Mouse (Mus musculus): ENCODE measurements around the gene Elmo1. TPM values are rescaled to one million over a fixed set of nuclear protein-coding genes. Genes with fewer than 3 reads are reported as not detected.

The Elmo1 gene
- total RNA-seq, 2 experiments from 2014 or later: 28.1 to 30.9 TPM

DNA sequence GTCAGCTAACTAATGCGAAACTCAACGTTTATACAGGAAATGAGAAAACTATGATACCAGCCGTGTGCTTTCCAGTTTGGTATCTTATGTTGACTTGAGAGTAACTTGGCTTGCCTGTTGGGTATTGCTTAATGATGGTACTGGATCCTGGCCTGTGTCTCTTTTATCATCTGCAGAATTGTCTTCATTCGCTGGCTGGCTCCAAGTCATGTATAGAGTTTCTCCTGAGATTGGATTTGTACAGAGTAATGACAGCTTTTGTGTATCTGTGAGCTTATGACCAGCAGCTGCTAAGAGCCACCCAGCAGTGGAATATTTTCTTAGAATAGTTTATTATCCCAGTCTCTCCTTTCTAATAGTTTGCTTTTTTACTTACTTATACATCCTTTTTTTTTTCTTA, 112.2 kb downstream of the Elmo1 start:
- no peak for DNase-seq (ENCODE audit: extremely low spot score in 1 of 2, low spot score in 1 of 2)

DNA sequence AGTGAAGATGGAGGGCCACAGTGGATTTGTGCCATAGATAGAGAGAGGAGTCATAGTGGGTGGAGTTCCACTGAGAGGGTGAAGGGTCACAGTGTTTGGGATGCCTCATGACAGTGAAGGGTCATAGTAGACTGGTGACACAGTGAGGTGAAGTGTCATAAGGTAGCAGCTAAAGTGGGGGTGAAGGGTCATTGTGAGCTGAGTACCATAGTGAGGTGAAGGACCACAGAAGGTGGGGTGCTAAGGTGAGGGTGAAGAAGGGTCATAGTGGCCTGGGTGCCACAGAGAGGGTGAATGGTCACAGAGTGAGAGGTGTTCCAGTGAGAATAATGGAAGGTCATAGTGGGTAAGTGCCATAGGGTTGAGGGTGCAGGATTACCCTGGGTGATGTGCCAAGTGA, 113.8 kb downstream of the Elmo1 start:
- no peak for DNase-seq (ENCODE audit: extremely low spot score in 1 of 2, low spot score in 1 of 2)

GRCm38 (mm10) chr13:20205007-20205745, 114.8 kb downstream of the Elmo1 start:
- DNase-seq (ENCODE audit: extremely low spot score in 1 of 2, low spot score in 1 of 2): no peak

DNA sequence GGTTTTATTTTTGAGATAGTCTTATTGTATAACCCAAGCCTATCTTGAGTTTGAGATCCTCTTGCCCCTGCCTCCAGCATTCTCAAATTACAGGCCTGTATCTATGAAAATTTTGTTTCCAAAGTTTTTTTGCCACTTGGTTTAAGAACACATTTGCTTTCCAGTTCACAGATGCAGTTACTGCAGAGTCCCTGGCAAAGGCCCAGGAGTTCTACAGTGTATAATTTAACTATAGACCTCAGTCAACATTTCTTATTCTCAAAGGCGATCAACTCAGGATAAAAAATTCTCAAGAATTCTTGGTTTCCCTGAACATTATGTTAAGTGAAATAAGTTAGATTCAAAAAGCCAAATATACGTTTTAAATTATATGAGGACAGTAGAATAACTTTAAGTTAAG, 115.3 kb downstream of the Elmo1 start:
- DNase-seq (ENCODE audit: extremely low spot score in 1 of 2, low spot score in 1 of 2): no peak

DNA sequence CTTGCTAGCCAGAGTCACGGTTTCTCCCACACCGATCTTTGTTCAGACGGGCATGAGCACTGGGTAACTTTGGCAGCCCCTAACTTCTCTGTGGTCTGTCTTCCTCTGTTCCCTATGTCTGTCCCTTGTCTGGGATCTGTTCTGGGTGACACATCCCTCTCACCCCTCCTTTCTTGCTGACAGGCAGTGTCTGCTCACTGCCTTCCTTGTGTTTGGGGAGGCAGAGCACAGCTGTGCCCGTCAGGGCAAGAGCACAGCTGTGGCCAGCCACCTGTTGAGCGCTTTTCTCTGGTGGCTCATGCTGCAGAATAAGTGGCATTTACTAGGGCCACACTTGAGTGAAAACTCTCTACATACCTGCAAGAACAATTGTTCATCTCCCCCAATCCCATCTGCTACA, 116.7 kb downstream of the Elmo1 start:
- DNase-seq (ENCODE audit: extremely low spot score in 1 of 2, low spot score in 1 of 2): no peak

GRCm38 (mm10) chr13:20207950-20208642, 117.7 kb downstream of the Elmo1 start:
- DNase-seq (ENCODE audit: extremely low spot score in 1 of 2, low spot score in 1 of 2): no peak

DNA sequence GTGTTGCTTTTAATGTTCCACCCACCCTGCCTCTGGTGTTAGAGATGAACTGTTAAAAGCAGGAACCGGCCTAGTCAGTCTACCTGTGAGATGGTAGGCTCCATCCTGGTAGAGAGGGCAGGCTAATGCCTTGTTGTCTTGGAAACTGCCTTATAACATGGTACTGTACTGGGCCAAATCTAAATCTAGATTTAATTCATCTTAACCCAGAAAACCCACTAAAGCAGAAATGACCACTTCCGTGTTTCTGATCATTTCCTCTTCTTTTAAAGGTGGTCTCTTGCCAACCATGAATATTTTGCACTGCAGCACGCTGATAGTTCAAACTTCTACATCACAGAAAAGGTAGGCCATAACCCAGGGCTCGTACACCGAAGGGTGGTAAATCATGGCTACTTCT, 118.5 kb downstream of the Elmo1 start:
- no peak for DNase-seq (ENCODE audit: extremely low spot score in 1 of 2, low spot score in 1 of 2)

GRCm38 (mm10) chr13:20211780-20212179, 121.4 kb downstream of the Elmo1 start:
- DNase-seq (ENCODE audit: extremely low spot score in 1 of 2, low spot score in 1 of 2): no peak

- no peak for DNase-seq (ENCODE audit: extremely low spot score in 1 of 2, low spot score in 1 of 2)
These were observed 122.3 kb downstream of the Elmo1 start for GRCm38 (mm10) chr13:20212665-20213064.

DNA sequence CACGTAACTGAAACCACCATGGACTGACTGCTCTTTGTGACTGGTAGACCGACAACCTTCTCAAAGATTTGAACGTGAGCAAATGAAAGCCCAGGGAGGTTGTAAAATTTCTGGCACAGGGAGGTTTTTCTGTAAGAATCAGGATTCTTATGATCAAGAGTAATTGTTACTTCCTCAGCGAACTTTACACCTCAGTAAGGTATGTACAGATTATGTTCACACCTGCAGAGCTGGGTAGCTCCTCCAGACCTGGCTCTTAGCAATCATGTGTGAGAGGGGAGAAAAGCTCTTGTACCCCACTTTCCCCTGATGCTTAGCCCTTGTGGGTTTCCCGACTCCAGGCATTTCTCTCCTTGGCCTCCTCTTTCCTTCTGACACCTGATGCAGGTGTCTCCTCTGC, 123.5 kb downstream of the Elmo1 start:
- no peak for DNase-seq (ENCODE audit: extremely low spot score in 1 of 2, low spot score in 1 of 2)

GRCm38 (mm10) chr13:20217453-20218090, 127.2 kb downstream of the Elmo1 start:
- DNase-seq (ENCODE audit: extremely low spot score in 1 of 2, low spot score in 1 of 2): no peak

DNA sequence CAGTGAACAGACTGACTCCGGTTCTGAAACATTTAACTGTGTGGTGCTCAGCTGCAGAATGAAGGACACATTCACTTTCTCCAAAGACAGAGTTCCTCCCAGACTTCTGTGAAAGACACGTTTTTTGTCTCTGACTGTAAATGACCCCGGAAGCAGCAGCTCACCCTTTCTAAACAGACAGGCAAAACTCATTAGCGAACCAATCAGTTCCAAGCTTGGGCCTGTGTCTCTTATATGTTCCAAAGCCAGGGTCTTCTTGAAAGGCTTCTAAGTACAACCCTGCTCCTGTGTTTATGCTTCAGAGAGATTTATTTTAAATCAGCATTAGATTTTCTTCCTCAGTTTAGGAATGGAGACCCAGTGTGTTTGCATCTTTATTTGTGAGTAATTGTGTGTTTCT, 127.7 kb downstream of the Elmo1 start:
- DNase-seq (ENCODE audit: extremely low spot score in 1 of 2, low spot score in 1 of 2): no peak

DNA sequence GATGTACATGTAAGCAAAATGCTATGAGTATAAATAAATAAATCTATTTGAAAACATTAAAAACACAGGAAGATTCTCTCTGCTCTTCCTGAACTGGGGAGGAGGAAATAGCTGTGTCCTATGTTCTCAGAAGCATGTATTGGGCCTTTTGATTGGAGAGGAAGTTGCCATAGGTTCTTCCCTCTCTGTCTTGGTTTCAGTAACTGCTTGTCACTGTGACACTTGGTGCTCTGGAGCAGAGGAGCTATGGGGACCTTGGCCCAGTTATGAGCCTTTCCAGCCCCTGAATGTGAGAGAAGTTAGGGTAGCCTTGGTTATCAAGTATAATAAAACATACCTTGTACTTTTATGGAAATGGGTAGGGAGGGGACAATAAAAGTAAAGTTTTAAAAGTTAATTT, 130.0 kb downstream of the Elmo1 start:
- DNase-seq (ENCODE audit: extremely low spot score in 1 of 2, low spot score in 1 of 2): no peak

- no peak for DNase-seq (ENCODE audit: extremely low spot score in 1 of 2, low spot score in 1 of 2)
These were observed 137.7 kb downstream of the Elmo1 start for GRCm38 (mm10) chr13:20227923-20228705.

DNA sequence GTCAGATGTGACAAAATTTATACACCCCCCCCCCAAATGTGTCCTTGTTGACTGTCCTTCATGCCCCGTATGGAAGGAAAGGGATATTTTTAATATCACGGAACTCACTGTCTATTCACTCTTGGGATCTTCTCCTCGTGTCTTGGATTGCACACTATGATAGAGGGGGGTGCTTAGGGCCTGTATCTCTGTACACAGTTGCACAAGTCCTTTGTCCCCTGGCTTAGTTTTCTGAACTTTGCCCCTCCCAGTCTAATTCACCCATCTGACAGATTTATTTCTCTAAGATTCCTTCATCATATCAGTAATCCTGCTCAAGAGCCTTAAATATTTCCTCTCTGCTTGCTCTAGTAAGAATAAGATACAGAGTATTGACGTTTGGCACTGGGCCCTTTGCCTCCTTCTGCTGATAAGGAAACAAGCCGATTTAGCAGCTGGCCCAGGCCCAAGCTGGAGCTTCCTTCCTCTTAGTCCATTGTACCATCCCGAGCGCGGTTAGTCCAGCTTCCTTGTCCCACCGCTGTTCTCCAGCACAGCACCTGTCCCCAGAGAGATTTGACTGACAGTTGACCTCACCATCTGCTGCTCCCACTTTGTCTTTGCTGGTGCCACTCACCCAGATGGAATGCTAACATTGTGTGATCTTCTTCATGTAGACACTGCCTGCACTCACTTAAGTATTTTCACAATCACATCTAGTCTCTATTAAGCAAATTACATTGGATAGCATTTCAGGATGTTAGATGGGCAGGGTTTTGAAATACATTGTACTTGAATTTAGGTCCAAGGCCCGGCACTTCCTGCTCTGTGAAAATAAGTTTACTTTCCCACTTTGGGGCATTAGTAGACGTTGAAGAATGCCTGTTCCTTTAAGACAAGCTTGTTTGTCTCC, 141.7 kb downstream of the Elmo1 start:
- peak in 1 of 2 experiments; percentile 21 for DNase-seq (ENCODE audit: extremely low spot score in 1 of 2, low spot score in 1 of 2)

GRCm38 (mm10) chr13:20233707-20234106, 143.3 kb downstream of the Elmo1 start:
- DNase-seq (ENCODE audit: extremely low spot score in 1 of 2, low spot score in 1 of 2): no peak

GRCm38 (mm10) chr13:20237615-20238014, 147.2 kb downstream of the Elmo1 start:
- no peak for DNase-seq (ENCODE audit: extremely low spot score in 1 of 2, low spot score in 1 of 2)

DNA sequence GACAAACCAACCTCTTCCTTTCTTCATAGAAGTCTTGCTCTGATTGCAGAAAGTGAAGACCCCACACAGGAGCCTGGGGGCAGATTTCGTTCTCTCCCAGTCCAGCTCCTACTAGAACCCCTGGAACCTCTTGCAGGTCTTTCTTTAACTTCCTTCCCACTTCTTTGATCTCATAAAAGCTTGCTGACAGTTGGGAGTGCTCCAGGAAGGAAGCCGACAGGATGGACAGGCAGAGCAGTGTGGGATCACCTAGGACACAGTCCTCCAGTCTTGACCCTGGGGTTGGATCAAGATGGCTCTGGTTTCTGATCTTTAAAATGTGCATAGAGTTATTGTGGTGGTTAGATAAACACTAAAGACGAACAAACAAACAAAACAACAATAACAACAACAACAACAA, 147.8 kb downstream of the Elmo1 start:
- DNase-seq (ENCODE audit: extremely low spot score in 1 of 2, low spot score in 1 of 2): no peak

DNA sequence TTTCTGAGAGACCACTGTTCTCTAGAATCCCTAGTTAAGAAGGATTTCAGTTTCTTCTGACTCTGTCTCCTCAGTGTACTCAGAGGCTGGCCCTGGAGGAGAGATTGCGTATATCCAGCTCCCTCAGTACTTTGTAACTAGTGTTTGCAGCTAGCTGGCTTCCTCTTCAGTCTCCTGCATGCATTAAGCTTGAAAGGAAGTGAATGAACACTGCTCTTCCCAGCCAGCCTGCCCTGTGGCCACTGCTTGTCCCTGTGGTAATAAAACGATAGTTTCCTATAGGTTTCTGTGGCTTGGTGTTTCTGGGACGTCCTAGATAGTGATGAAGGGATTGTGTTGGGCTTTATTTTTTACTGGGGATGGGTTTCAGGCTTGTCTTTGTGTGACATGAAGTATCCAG, 148.3 kb downstream of the Elmo1 start:
- no peak for DNase-seq (ENCODE audit: extremely low spot score in 1 of 2, low spot score in 1 of 2)

Data from layer of hippocampus, postnatal 25 days (tissue).